Mouse (Mus musculus) liver, adult (tissue): ENCODE measurements around the gene Slc29a4.

Source experiments
- GATA4 ChIP-seq: IDR thresholded peaks from 2 replicates; pipeline ENCODE4 v1.6.1; 2014; ENCODE audit warnings: mild to moderate bottlenecking, low read length; ENCODE audit not compliant: insufficient replicate concordance

The Slc29a4 gene

GRCm38 (mm10) chr5:142690343-142690742 lies 2.0 kb upstream of the Slc29a4 start:
- TF ChIP-seq GATA4, result no peak

GRCm38 (mm10) chr5:142692971-142693737 lies 842 bp downstream of the Slc29a4 start:
- no peak for TF ChIP-seq GATA4

- TF ChIP-seq GATA4, result no peak
These were observed 1.6 kb downstream of the Slc29a4 start for GRCm38 (mm10) chr5:142693738-142694430.

- no peak for TF ChIP-seq GATA4
These were observed 2.5 kb downstream of the Slc29a4 start for GRCm38 (mm10) chr5:142694627-142695340.

- no peak for TF ChIP-seq GATA4
These were observed 3.9 kb downstream of the Slc29a4 start for GRCm38 (mm10) chr5:142696258-142696657.

GRCm38 (mm10) chr5:142696865-142697264 lies 4.6 kb downstream of the Slc29a4 start:
- no peak for TF ChIP-seq GATA4

- no peak for TF ChIP-seq GATA4
These were observed 5.4 kb downstream of the Slc29a4 start for GRCm38 (mm10) chr5:142697742-142698141.

- TF ChIP-seq GATA4, result no peak
These were observed 8.7 kb downstream of the Slc29a4 start for GRCm38 (mm10) chr5:142700842-142701589.

GRCm38 (mm10) chr5:142701651-142702510 lies 9.6 kb downstream of the Slc29a4 start:
- no peak for TF ChIP-seq GATA4

- TF ChIP-seq GATA4, result no peak
These were observed 10.3 kb downstream of the Slc29a4 start for GRCm38 (mm10) chr5:142702511-142703138.

- TF ChIP-seq GATA4, result no peak
These were observed 11.3 kb downstream of the Slc29a4 start for GRCm38 (mm10) chr5:142703569-142703968.

- TF ChIP-seq GATA4, result no peak
These were observed 15.4 kb downstream of the Slc29a4 start for GRCm38 (mm10) chr5:142707709-142708108.

GRCm38 (mm10) chr5:142709436-142709835 lies 17.1 kb downstream of the Slc29a4 start:
- TF ChIP-seq GATA4, result no peak

GRCm38 (mm10) chr5:142712373-142712772 lies 20.1 kb downstream of the Slc29a4 start:
- no peak for TF ChIP-seq GATA4
